Mouse (Mus musculus) hindbrain, embryonic 16.5 days (tissue): ENCODE data around the gene Sobp. TPM values are rescaled to one million over a fixed set of nuclear protein-coding genes. Genes with fewer than 3 reads are reported as not detected.

Experiments
- ATAC-seq: fragments of 200-750 bp; cut with Nextera tagmentation; 2 replicates; pipeline ENCODE4 v1.8.0; 2017; ENCODE audit warnings: moderate TSS enrichment, moderate library complexity
- H3K27ac ChIP-seq: fragments of 300-500 bp; sonication (generic); 2 replicates; pipeline ENCODE4 v1.5.1; 2014; ENCODE audit warnings: low read depth, mild to moderate bottlenecking, control low read depth, low read length, moderate library complexity
- H3K27me3 ChIP-seq: fragments of 300-500 bp; sonication (generic); replicated peaks from 2 replicates; pipeline ENCODE4 v1.6.1; 2014; ENCODE audit warnings: low read length; ENCODE audit not compliant: control insufficient read depth, insufficient read depth
- H3K36me3 ChIP-seq: fragments of 300-500 bp; sonication (generic); 2 replicates; pipeline ENCODE4 v1.6.1; 2014; ENCODE audit warnings: mild to moderate bottlenecking, low read length, moderate library complexity, mixed read lengths; ENCODE audit not compliant: control insufficient read depth, insufficient read depth
- H3K4me1 ChIP-seq: fragments of 300-500 bp; sonication (generic); 2 replicates; pipeline ENCODE4 v1.6.1; 2014; ENCODE audit warnings: low read depth, low read length; ENCODE audit not compliant: control insufficient read depth, insufficient read depth
- H3K4me2 ChIP-seq: fragments of 300-500 bp; sonication (generic); 2 replicates; pipeline ENCODE4 v1.6.1; 2014; ENCODE audit warnings: mild to moderate bottlenecking, low read length, control low read depth, moderate library complexity
- H3K4me3 ChIP-seq: fragments of 300-500 bp; sonication (generic); 2 replicates; pipeline ENCODE4 v1.5.1; 2014; ENCODE audit warnings: mild to moderate bottlenecking, low read length, control low read depth, moderate library complexity
- H3K9ac ChIP-seq: fragments of 300-500 bp; sonication (generic); 2 replicates; pipeline ENCODE4 v1.6.1; 2014; ENCODE audit warnings: low read depth, mild to moderate bottlenecking, control low read depth, low read length, moderate library complexity
- H3K9me3 ChIP-seq: fragments of 300-500 bp; sonication (generic); 2 replicates; pipeline ENCODE4 v1.6.1; 2014; ENCODE audit warnings: mild to moderate bottlenecking, low read length, moderate library complexity; ENCODE audit not compliant: control insufficient read depth
- WGBS: fragments of 180-500 bp; shearing (Covaris S2); extraction: QIAGEN DNeasy Blood & Tissue Kit; methylation state at CpG from one replicate; pipeline ENCODE4 v1.1.7; 2014; 5-methylcytosine and 5-hydroxymethylcytosine counted together
- polyA plus RNA-seq: library from polyadenylated mRNA; unstranded; fragments of >200 nt; fragmentation: Nextera tagmentation; extraction: Ambion mirVana; gene quantifications from 2 replicates; pipeline ENCODE4 v1.2.1, GENCODE M21; 2015

Gene Sobp
- polyA plus RNA-seq, 1 experiment from 2014 or later, result 10.8 TPM

DNA sequence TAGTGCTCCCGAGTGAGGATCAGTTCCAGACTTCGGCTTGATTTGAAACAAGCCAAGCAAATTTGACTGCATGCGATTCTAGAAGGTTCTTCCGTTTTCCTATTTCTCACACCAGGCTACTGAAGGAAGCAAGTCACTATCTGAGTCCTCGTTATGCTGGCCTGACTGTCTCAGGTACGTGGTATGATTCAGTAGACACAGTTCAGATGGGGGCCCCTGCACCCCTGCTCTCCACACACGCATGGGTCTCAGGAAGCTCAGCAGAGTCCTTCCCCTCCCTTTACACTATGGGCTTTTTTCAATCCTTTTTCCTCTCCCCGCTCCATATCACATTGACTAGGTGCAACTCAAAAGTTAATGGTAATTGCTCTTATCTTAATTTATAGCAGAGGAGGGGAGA, 119.6 kb downstream of the Sobp start:
- H3K36me3 ChIP-seq, result no peaks in the 10 kb centered on the region
- H3K4me2 ChIP-seq, result no peak overlapping the region
- H3K27me3 ChIP-seq, result no peaks in the 10 kb centered on the region
- ATAC-seq, result no peak
- no peaks in the 10 kb centered on the region for H3K4me1 ChIP-seq
- no peak overlapping the region for H3K27ac ChIP-seq
- no peak overlapping the region for H3K4me3 ChIP-seq
- no peak overlapping the region for H3K9ac ChIP-seq
- H3K9me3 ChIP-seq, result no peaks in the 10 kb centered on the region
- WGBS, result 76% methylated on average over 8 of the region's 8 CpGs

DNA sequence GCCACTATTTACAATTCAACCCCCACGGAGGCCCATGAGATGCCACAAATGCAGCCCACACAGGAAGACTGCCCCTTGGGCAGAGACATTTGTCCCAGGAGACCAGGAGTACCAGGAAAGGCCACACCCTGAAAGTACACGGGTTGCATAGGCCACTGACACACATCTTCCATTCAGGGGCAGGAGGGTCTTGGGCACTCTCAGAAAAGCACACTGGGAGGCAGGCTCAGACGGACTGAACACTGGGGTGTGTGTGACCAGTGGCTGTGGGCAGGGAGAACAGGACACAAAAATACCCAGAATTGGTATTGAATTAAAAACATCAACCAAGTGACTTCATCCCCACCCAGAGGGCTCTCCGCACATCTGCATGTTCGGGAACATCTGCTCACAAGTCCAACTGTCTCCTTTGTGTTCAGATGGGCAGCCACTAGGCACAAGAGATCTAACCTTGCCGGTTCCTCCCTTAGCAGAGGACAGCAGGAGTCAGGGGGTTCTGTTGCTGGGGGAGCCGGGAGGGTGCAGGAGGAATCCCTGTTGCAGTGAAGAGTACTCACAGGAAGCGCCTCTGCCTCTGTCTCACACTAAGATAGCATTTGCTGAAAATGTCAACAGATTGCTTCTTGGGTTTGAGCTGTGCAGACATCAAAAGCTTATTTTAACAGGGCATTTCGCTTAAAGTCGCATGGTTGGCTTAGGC, 120.3 kb downstream of the Sobp start:
- peak; percentile 25; the same call in 1 of the 2 replicates for ATAC-seq
- H3K9ac ChIP-seq, result no peak overlapping the region
- no peak overlapping the region for H3K4me3 ChIP-seq
- H3K4me2 ChIP-seq, result no peak overlapping the region
- WGBS, result 61% methylated on average over 10 of the region's 10 CpGs
- no peak overlapping the region for H3K27ac ChIP-seq
- no peaks in the 10 kb centered on the region for H3K9me3 ChIP-seq
- no peaks in the 10 kb centered on the region for H3K27me3 ChIP-seq
- no peaks in the 10 kb centered on the region for H3K4me1 ChIP-seq
- H3K36me3 ChIP-seq, result no peaks in the 10 kb centered on the region

DNA sequence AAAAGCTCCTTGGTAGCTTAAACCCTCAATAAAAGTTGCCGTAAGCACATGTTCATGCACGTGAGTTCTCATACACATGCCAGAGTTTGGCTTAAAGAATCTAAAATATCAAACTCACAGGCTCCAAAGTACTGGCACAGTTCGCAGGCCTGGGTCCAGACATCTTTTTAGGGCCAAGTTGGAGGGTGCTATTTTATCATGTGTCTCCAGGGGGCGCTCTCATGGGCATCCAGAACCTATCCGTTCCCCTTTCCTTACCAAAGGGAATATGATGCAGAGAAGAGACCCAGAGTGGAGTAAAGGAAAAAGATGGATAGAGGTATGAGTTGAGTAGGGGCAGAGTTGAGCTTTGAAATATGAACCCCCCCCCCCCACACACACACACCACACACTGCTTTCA, 121.9 kb downstream of the Sobp start:
- 50% methylated on average over 5 of the region's 5 CpGs for WGBS
- H3K9me3 ChIP-seq, result no peaks in the 10 kb centered on the region
- no peaks in the 10 kb centered on the region for H3K36me3 ChIP-seq
- H3K9ac ChIP-seq, result no peak overlapping the region
- no peak overlapping the region for H3K4me3 ChIP-seq
- H3K27ac ChIP-seq, result no peak overlapping the region
- H3K4me1 ChIP-seq, result no peaks in the 10 kb centered on the region
- H3K27me3 ChIP-seq, result no peaks in the 10 kb centered on the region
- no peak overlapping the region for H3K4me2 ChIP-seq
- ATAC-seq, result no peak

DNA sequence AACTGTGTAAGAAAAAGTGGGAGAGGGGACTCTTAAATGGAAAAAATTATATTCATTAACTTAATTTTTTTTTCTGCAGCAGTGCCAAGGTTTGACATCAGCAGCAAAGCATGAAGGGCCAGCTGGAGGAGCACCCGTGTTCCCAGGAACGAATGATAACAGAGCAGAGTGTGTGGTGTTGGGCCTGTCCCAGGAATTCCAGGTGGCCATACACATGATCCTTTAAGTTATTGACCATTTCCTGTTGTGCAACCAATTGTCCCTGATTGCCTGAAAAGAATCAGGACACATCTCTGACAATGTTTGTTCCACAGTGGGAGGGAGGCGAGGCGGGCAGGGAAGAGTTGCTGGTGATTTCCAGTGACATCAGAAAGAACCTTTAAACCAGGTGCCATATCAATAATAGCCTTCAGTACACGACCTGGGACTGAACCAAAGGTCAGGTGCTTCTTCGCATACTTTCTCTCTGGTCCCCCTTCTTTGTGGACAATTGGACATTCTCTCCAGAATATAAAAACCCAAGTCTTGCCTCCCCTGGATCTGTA, 126.5 kb downstream of the Sobp start:
- Histone ChIP-seq H3K4me2 (no peak overlapping the region), H3K4me1 (peaks cover 14% of the 10 kb centered on the region), H3K36me3 (no peaks in the 10 kb centered on the region), H3K9ac (no peak overlapping the region), H3K4me3 (no peak overlapping the region), H3K27ac (no peak overlapping the region), H3K9me3 (no peaks in the 10 kb centered on the region), H3K27me3 (no peaks in the 10 kb centered on the region)
- no peak for ATAC-seq
- WGBS, result 71% methylated on average over 6 of the region's 6 CpGs

DNA sequence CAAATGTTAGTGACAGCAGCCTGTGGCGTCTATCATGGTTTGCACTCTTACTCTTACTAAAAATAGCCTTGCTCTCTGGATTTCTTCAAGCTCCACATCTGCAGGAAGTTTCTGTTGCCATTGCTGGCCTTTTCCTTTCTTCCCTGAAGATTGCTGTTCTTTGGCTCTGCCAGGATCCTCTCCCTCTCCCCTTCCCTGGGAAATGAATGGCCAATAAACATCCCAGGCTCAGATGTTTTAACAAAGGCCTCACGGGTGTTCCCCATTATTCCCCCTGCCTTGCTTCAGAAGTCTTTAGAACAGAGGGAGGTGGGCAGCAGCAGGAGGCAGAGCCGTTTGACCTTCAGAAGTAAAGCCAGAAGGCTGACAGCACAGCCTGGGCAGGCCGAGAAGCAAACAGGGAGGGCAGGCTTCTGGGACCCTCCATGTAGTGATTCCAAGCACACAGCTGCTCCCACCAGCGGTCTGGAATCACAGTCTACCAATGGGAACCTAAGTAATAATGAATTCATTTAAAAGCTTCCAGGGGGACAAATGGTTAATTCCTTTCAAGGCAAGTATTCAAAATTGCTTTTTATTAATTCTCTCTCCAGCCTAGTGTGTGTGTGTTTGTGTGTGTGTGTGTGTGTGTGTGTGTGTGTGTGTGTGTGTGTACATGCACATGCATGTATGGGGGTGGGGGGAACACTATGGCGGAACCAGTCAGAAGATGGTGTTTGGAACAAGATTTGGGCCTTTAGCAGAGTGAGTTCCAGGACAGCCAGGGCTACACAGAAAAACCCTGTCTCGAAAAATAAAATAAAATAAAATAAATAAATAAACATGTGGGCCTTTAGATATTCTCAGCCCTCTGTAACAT, 130.8 kb downstream of the Sobp start:
- peaks cover 3% of the 10 kb centered on the region; the same call in 1 of the 2 replicates for H3K36me3 ChIP-seq
- 16% methylated on average over 7 of the region's 7 CpGs for WGBS
- no peaks in the 10 kb centered on the region for H3K27me3 ChIP-seq
- peak overlapping the region; percentile 81 for H3K27ac ChIP-seq
- H3K4me2 ChIP-seq, result 0 out of 2 replicates have a peak overlapping the region, but pooled peaks have one; percentile 3
- H3K4me1 ChIP-seq, result peaks cover 20% of the 10 kb centered on the region
- H3K4me3 ChIP-seq, result no peak overlapping the region
- H3K9me3 ChIP-seq, result no peaks in the 10 kb centered on the region; the same call in 1 of the 2 replicates
- peak overlapping the region; percentile 52 for H3K9ac ChIP-seq
- ATAC-seq, result peak; percentile 71

DNA sequence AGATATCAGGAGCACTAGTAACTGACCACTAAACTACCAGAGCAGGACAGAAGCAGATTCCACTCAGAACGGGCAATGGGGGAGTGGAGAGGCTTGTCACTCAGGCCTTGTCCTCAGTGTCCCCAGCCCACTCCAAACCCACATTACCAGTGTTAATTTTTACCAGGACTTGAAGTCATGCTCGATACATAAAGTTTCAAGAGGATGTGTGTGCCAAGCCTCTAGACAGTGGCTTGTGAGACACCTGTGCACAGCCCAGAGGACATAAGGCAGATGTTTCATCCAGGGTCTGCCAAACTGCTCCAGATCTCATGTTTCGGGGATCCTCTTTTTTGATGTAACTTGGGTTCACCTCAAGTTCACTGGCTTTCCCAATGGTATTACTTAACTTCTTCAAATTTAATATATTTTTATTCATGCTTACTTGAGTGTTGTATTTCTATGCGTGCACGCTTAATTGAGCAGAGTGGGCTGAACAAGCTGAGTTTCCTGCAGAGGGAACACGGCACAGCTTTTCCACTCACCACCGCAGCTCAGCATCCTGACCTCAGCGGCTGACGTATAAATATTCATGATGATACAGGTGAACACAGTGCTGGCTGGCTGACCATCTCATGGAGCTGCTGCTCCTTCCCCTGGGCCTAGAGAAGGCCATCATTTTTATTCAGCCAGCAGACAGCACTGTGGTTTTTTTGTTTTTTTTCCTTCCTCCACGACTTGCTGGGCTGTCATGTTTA, 131.6 kb downstream of the Sobp start:
- Histone ChIP-seq H3K36me3 (peaks cover 3% of the 10 kb centered on the region; the same call in 1 of the 2 replicates), H3K4me1 (peaks cover 20% of the 10 kb centered on the region), H3K27me3 (no peaks in the 10 kb centered on the region), H3K4me3 (no peak overlapping the region), H3K27ac (peak overlapping the region; percentile 81), H3K9me3 (no peaks in the 10 kb centered on the region; the same call in 1 of the 2 replicates), H3K4me2 (no peak overlapping the region), H3K9ac (no peak overlapping the region; the same call in 1 of the 2 replicates)
- WGBS, result 20% methylated on average over 10 of the region's 10 CpGs
- ATAC-seq, result peak; percentile 51; the same call in 1 of the 2 replicates

DNA sequence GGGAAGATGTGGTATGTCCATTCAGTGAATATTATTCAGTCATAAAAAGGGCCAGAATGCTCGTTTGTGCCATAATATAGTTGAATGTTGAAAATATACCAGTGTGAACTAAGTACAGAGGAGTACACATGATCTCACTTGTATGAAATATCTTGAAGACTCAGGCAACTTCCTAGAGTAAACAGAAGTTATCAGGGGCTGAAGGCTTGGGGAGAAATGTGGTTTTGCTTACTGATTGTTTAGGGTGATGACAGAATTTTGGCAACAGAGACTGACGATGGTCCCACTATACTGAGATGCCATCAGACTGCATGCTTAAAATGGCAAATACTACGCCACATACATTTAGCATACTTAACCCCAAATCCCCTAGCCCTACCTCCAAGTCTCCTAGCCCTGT, 132.5 kb downstream of the Sobp start:
- Histone ChIP-seq H3K9ac (no peak overlapping the region), H3K4me3 (no peak overlapping the region), H3K4me2 (no peak overlapping the region), H3K27me3 (no peaks in the 10 kb centered on the region), H3K27ac (no peak overlapping the region), H3K36me3 (peaks cover 3% of the 10 kb centered on the region; the same call in 1 of the 2 replicates), H3K4me1 (peaks cover 22% of the 10 kb centered on the region), H3K9me3 (no peaks in the 10 kb centered on the region; the same call in 1 of the 2 replicates)
- no peak for ATAC-seq
- WGBS, result 88% methylated on average over 3 of the region's 3 CpGs

DNA sequence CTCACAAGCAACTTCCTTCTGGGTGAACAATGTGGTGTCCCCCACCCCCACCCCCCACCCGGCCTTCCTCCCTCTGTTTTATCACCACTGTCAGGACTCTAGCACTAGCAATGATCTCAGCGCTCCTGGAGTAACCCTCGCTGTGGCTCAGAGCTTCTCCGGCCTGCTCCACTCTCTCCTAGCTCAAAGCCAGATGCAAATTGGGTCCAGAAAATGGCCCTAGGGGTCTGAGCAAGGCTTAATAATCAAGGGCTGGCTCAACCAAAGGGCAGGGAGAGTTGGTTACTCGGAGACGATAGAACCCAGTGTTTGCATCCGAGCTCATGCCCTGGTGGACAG, 136.9 kb downstream of the Sobp start:
- no peaks in the 10 kb centered on the region for H3K27me3 ChIP-seq
- H3K4me2 ChIP-seq, result no peak overlapping the region
- 0 out of 2 replicates have a peak, but pooled peaks have one; percentile 25 for ATAC-seq
- WGBS, result 25% methylated on average over 7 of the region's 7 CpGs
- peaks cover 9% of the 10 kb centered on the region for H3K4me1 ChIP-seq
- no peak overlapping the region for H3K27ac ChIP-seq
- H3K9ac ChIP-seq, result no peak overlapping the region
- no peak overlapping the region for H3K4me3 ChIP-seq
- peaks cover 3% of the 10 kb centered on the region; the same call in 1 of the 2 replicates for H3K36me3 ChIP-seq
- no peaks in the 10 kb centered on the region; the same call in 1 of the 2 replicates for H3K9me3 ChIP-seq
